Mouse (Mus musculus): ENCODE data around the gene Tmem95.

GRCm38 (mm10) chr11:69876186-69876585 is 1.6 kb downstream of the Tmem95 start:
- TF ChIP-seq CTCF (IDR thresholded peaks at IDR 0.05; ENCODE audit: extremely low read depth, insufficient read depth, low read length) (no peak), POLR2A (IDR thresholded peaks at IDR 0.05; ENCODE audit: extremely low read depth, insufficient read depth, low read length) (no peak)

All from cortical plate, adult 2 months (tissue).